Mouse (Mus musculus): Measurements from ENCODE around the gene Emc7. TPM values are rescaled to one million over a fixed set of nuclear protein-coding genes. Genes with fewer than 3 reads are reported as not detected.
A peak's percentile ranks its signal among the peaks of the same experiment; 100 is the strongest.

Emc7 gene
- total RNA-seq, 1 experiment, result 16.5 TPM

- no peak for TF ChIP-seq ZNF384 (IDR thresholded peaks at IDR 0.05; ENCODE audit: low read depth, low read length)
- no peak for TF ChIP-seq ZC3H11A (IDR thresholded peaks at IDR 0.05; ENCODE audit: borderline replicate concordance, low read depth, low read length)
- TF ChIP-seq CHD2 (IDR thresholded peaks at IDR 0.05; ENCODE audit: low read depth, low read length), result no peak
- TF ChIP-seq HCFC1 (IDR thresholded peaks at IDR 0.05; ENCODE audit: borderline replicate concordance, insufficient read depth, low read length), result no peak
- TF ChIP-seq MAFK (IDR thresholded peaks at IDR 0.05; ENCODE audit: insufficient read depth, low read depth, low read length), result no peak
- Histone ChIP-seq H3K36me3 (ENCODE audit: control insufficient read depth, insufficient read depth, low read length, poor library complexity, severe bottlenecking) (no peaks in the 10 kb centered on the region), H3K9ac (ENCODE audit: insufficient read depth, low read depth, low read length, poor library complexity, severe bottlenecking) (peak overlapping the region; percentile 90), H3K4me1 (ENCODE audit: control insufficient read depth in 2 of 2, insufficient read depth in 2 of 2, low read length in 2 of 2, poor library complexity in 1 of 2) (no peaks in the 10 kb centered on the region), H3K9me3 (ENCODE audit: control insufficient read depth, insufficient read depth, low read depth, low read length) (no peaks in the 10 kb centered on the region), H3K27ac (ENCODE audit: insufficient read depth, low read depth, low read length, poor library complexity, severe bottlenecking) (0 out of 2 replicates have a peak overlapping the region, but pooled peaks have one; percentile 45), H3K4me3 (ENCODE audit: insufficient read depth in 1 of 2, low read depth in 1 of 2, low read length in 2 of 2, poor library complexity in 1 of 2, severe bottlenecking in 1 of 2) (peak overlapping the region; percentile 91 to 98)
- DNase-seq (ENCODE audit: low read depth, low spot score), result no peak
- in situ Hi-C loops (cut with MboI; ENCODE audit: low sequenced_read_pairs in 2 of 2, unreplicated experiment in 2 of 2), result no loop called here
Observed at GRCm38 (mm10) chr2:112454125-112454861, 504 bp upstream of the Emc7 start.

GRCm38 (mm10) chr2:112460557-112460956, 5.8 kb downstream of the Emc7 start:
- DNase-seq (ENCODE audit: low read depth, low spot score), result no peak
- Histone ChIP-seq H3K27ac (ENCODE audit: insufficient read depth, low read depth, low read length, poor library complexity, severe bottlenecking) (no peak overlapping the region), H3K4me1 (ENCODE audit: control insufficient read depth in 2 of 2, insufficient read depth in 2 of 2, low read length in 2 of 2, poor library complexity in 1 of 2) (no peaks in the 10 kb centered on the region), H3K36me3 (ENCODE audit: control insufficient read depth, insufficient read depth, low read length, poor library complexity, severe bottlenecking) (peaks cover 6% of the 10 kb centered on the region; the same call in 1 of the 2 replicates), H3K9ac (ENCODE audit: insufficient read depth, low read depth, low read length, poor library complexity, severe bottlenecking) (no peak overlapping the region), H3K9me3 (ENCODE audit: control insufficient read depth, insufficient read depth, low read depth, low read length) (no peaks in the 10 kb centered on the region), H3K4me3 (ENCODE audit: insufficient read depth in 1 of 2, low read depth in 1 of 2, low read length in 2 of 2, poor library complexity in 1 of 2, severe bottlenecking in 1 of 2) (no peak overlapping the region)
- in situ Hi-C loops (cut with MboI; ENCODE audit: low sequenced_read_pairs in 2 of 2, unreplicated experiment in 2 of 2), result no loop called here
- TF ChIP-seq MAFK (IDR thresholded peaks at IDR 0.05; ENCODE audit: insufficient read depth, low read depth, low read length) (no peak), HCFC1 (IDR thresholded peaks at IDR 0.05; ENCODE audit: borderline replicate concordance, insufficient read depth, low read length) (no peak), CHD2 (IDR thresholded peaks at IDR 0.05; ENCODE audit: low read depth, low read length) (no peak), ZNF384 (IDR thresholded peaks at IDR 0.05; ENCODE audit: low read depth, low read length) (no peak)

GRCm38 (mm10) chr2:112469542-112469941, 14.7 kb downstream of the Emc7 start:
- Histone ChIP-seq H3K4me3 (ENCODE audit: insufficient read depth in 1 of 2, low read depth in 1 of 2, low read length in 2 of 2, poor library complexity in 1 of 2, severe bottlenecking in 1 of 2) (no peak overlapping the region), H3K4me1 (ENCODE audit: control insufficient read depth in 2 of 2, insufficient read depth in 2 of 2, low read length in 2 of 2, poor library complexity in 1 of 2) (no peaks in the 10 kb centered on the region), H3K9me3 (ENCODE audit: control insufficient read depth, insufficient read depth, low read depth, low read length) (no peaks in the 10 kb centered on the region), H3K36me3 (ENCODE audit: control insufficient read depth, insufficient read depth, low read length, poor library complexity, severe bottlenecking) (0 out of 2 replicates have a peak, but pooled peaks cover 1% of the 10 kb centered on the region), H3K9ac (ENCODE audit: insufficient read depth, low read depth, low read length, poor library complexity, severe bottlenecking) (no peak overlapping the region), H3K27ac (ENCODE audit: insufficient read depth, low read depth, low read length, poor library complexity, severe bottlenecking) (no peak overlapping the region)
- DNase-seq (ENCODE audit: low read depth, low spot score), result no peak
- in situ Hi-C loops (cut with MboI; ENCODE audit: low sequenced_read_pairs in 2 of 2, unreplicated experiment in 2 of 2), result no loop called here
- TF ChIP-seq MAFK (IDR thresholded peaks at IDR 0.05; ENCODE audit: insufficient read depth, low read depth, low read length) (no peak), ZNF384 (IDR thresholded peaks at IDR 0.05; ENCODE audit: low read depth, low read length) (no peak), CHD2 (IDR thresholded peaks at IDR 0.05; ENCODE audit: low read depth, low read length) (no peak), HCFC1 (IDR thresholded peaks at IDR 0.05; ENCODE audit: borderline replicate concordance, insufficient read depth, low read length) (no peak), ZC3H11A (IDR thresholded peaks at IDR 0.05; ENCODE audit: borderline replicate concordance, low read depth, low read length) (no peak)

- H3K9ac ChIP-seq (ENCODE audit: insufficient read depth, low read depth, low read length, poor library complexity, severe bottlenecking), result no peak overlapping the region
- DNase-seq (ENCODE audit: low read depth, low spot score), result no peak
- H3K4me1 ChIP-seq (ENCODE audit: control insufficient read depth in 2 of 2, insufficient read depth in 2 of 2, low read length in 2 of 2, poor library complexity in 1 of 2), result no peaks in the 10 kb centered on the region
- H3K36me3 ChIP-seq (ENCODE audit: control insufficient read depth, insufficient read depth, low read length, poor library complexity, severe bottlenecking), result 0 out of 2 replicates have a peak, but pooled peaks cover 1% of the 10 kb centered on the region
- no peak overlapping the region for H3K4me3 ChIP-seq (ENCODE audit: insufficient read depth in 1 of 2, low read depth in 1 of 2, low read length in 2 of 2, poor library complexity in 1 of 2, severe bottlenecking in 1 of 2)
- no peaks in the 10 kb centered on the region for H3K9me3 ChIP-seq (ENCODE audit: control insufficient read depth, insufficient read depth, low read depth, low read length)
- H3K27ac ChIP-seq (ENCODE audit: insufficient read depth, low read depth, low read length, poor library complexity, severe bottlenecking), result no peak overlapping the region
- in situ Hi-C loops (cut with MboI; ENCODE audit: low sequenced_read_pairs in 2 of 2, unreplicated experiment in 2 of 2), result no loop called here
- TF ChIP-seq ZNF384 (IDR thresholded peaks at IDR 0.05; ENCODE audit: low read depth, low read length) (no peak), ZC3H11A (IDR thresholded peaks at IDR 0.05; ENCODE audit: borderline replicate concordance, low read depth, low read length) (no peak)
Observed at GRCm38 (mm10) chr2:112470961-112471381, 16.2 kb downstream of the Emc7 start.
